Mouse (Mus musculus): ENCODE measurements around the gene Tedc2. TPM values are rescaled to one million over a fixed set of nuclear protein-coding genes. Genes with fewer than 3 reads are reported as not detected.

Tedc2 gene
- polyA plus RNA-seq, 1 experiment from 2014 or later = 9.2 TPM

GRCm38 (mm10) chr17:24192848-24193247, 27.8 kb downstream of the Tedc2 start:
- no peak overlapping the region for H3K27ac ChIP-seq (ENCODE audit: low read length)
- WGBS = 86% methylated on average over 8 of the region's 8 CpGs
- no peak for ATAC-seq
- H3K4me3 ChIP-seq (ENCODE audit: low read depth, low read length) = no peak overlapping the region
- H3K9me3 ChIP-seq (replicated peaks; ENCODE audit: control insufficient read depth, low read length, poor library complexity, severe bottlenecking) = no peaks in the 10 kb centered on the region
- H3K9ac ChIP-seq (ENCODE audit: low read depth, low read length) = no peak overlapping the region
- H3K36me3 ChIP-seq (ENCODE audit: control insufficient read depth, insufficient read depth, low read length) = peaks cover 2% of the 10 kb centered on the region; the same call in 1 of the 2 replicates
- no peak overlapping the region for H3K4me2 ChIP-seq (ENCODE audit: low read length)
- no peaks in the 10 kb centered on the region for H3K27me3 ChIP-seq (ENCODE audit: control insufficient read depth, insufficient read depth, low read depth, low read length)
- H3K4me1 ChIP-seq (ENCODE audit: control insufficient read depth, insufficient read depth, low read length) = no peaks in the 10 kb centered on the region

GRCm38 (mm10) chr17:24191481-24191880, 29.2 kb downstream of the Tedc2 start:
- ATAC-seq = no peak
- Histone ChIP-seq H3K4me3 (ENCODE audit: low read depth, low read length) (no peak overlapping the region), H3K4me1 (ENCODE audit: control insufficient read depth, insufficient read depth, low read length) (no peaks in the 10 kb centered on the region), H3K36me3 (ENCODE audit: control insufficient read depth, insufficient read depth, low read length) (peaks cover 4% of the 10 kb centered on the region; the same call in 1 of the 2 replicates), H3K27ac (ENCODE audit: low read length) (no peak overlapping the region), H3K9ac (ENCODE audit: low read depth, low read length) (no peak overlapping the region), H3K27me3 (ENCODE audit: control insufficient read depth, insufficient read depth, low read depth, low read length) (no peaks in the 10 kb centered on the region), H3K4me2 (ENCODE audit: low read length) (no peak overlapping the region), H3K9me3 (replicated peaks; ENCODE audit: control insufficient read depth, low read length, poor library complexity, severe bottlenecking) (no peaks in the 10 kb centered on the region)
- WGBS = 80% methylated on average over 4 of the region's 4 CpGs

- H3K4me2 ChIP-seq (ENCODE audit: low read length) = no peak overlapping the region
- no peak overlapping the region for H3K4me3 ChIP-seq (ENCODE audit: low read depth, low read length)
- no peaks in the 10 kb centered on the region for H3K27me3 ChIP-seq (ENCODE audit: control insufficient read depth, insufficient read depth, low read depth, low read length)
- no peaks in the 10 kb centered on the region for H3K4me1 ChIP-seq (ENCODE audit: control insufficient read depth, insufficient read depth, low read length)
- no peak overlapping the region for H3K27ac ChIP-seq (ENCODE audit: low read length)
- no peaks in the 10 kb centered on the region for H3K9me3 ChIP-seq (replicated peaks; ENCODE audit: control insufficient read depth, low read length, poor library complexity, severe bottlenecking)
- H3K9ac ChIP-seq (ENCODE audit: low read depth, low read length) = no peak overlapping the region
- ATAC-seq = no peak
- peaks cover 4% of the 10 kb centered on the region; the same call in 1 of the 2 replicates for H3K36me3 ChIP-seq (ENCODE audit: control insufficient read depth, insufficient read depth, low read length)
- 81% methylated on average over 2 of the region's 2 CpGs for WGBS
These were observed 29.7 kb downstream of the Tedc2 start for GRCm38 (mm10) chr17:24190934-24191333.

GRCm38 (mm10) chr17:24174259-24174658, 46.4 kb downstream of the Tedc2 start:
- Histone ChIP-seq H3K4me1 (ENCODE audit: control insufficient read depth, insufficient read depth, low read length) (peaks cover 8% of the 10 kb centered on the region), H3K9me3 (replicated peaks; ENCODE audit: control insufficient read depth, low read length, poor library complexity, severe bottlenecking) (no peaks in the 10 kb centered on the region), H3K4me2 (ENCODE audit: low read length) (no peak overlapping the region), H3K4me3 (ENCODE audit: low read depth, low read length) (no peak overlapping the region), H3K9ac (ENCODE audit: low read depth, low read length) (no peak overlapping the region), H3K36me3 (ENCODE audit: control insufficient read depth, insufficient read depth, low read length) (no peaks in the 10 kb centered on the region), H3K27ac (ENCODE audit: low read length) (no peak overlapping the region), H3K27me3 (ENCODE audit: control insufficient read depth, insufficient read depth, low read depth, low read length) (no peaks in the 10 kb centered on the region)
- no peak for ATAC-seq
- 79% methylated on average over 3 of the region's 3 CpGs for WGBS

- Histone ChIP-seq H3K4me1 (ENCODE audit: control insufficient read depth, insufficient read depth, low read length) (peaks cover 8% of the 10 kb centered on the region), H3K27ac (ENCODE audit: low read length) (no peak overlapping the region), H3K4me2 (ENCODE audit: low read length) (no peak overlapping the region), H3K4me3 (ENCODE audit: low read depth, low read length) (no peak overlapping the region), H3K9ac (ENCODE audit: low read depth, low read length) (no peak overlapping the region), H3K9me3 (replicated peaks; ENCODE audit: control insufficient read depth, low read length, poor library complexity, severe bottlenecking) (no peaks in the 10 kb centered on the region), H3K36me3 (ENCODE audit: control insufficient read depth, insufficient read depth, low read length) (no peaks in the 10 kb centered on the region), H3K27me3 (ENCODE audit: control insufficient read depth, insufficient read depth, low read depth, low read length) (no peaks in the 10 kb centered on the region)
- WGBS = 4% methylated on average over 3 of the region's 3 CpGs
- no peak for ATAC-seq
These were observed 47.2 kb downstream of the Tedc2 start for GRCm38 (mm10) chr17:24173423-24173822.

- no peak overlapping the region for H3K9ac ChIP-seq (ENCODE audit: low read depth, low read length)
- no peak overlapping the region for H3K4me3 ChIP-seq (ENCODE audit: low read depth, low read length)
- 87% methylated on average over 4 of the region's 4 CpGs for WGBS
These were observed 48.9 kb downstream of the Tedc2 start for GRCm38 (mm10) chr17:24171738-24172137.

GRCm38 (mm10) chr17:24170729-24171128, 49.9 kb downstream of the Tedc2 start:
- WGBS = 89% methylated on average over 5 of the region's 5 CpGs
- Histone ChIP-seq H3K9ac (ENCODE audit: low read depth, low read length) (no peak overlapping the region), H3K4me2 (ENCODE audit: low read length) (no peak overlapping the region), H3K4me3 (ENCODE audit: low read depth, low read length) (no peak overlapping the region), H3K9me3 (replicated peaks; ENCODE audit: control insufficient read depth, low read length, poor library complexity, severe bottlenecking) (no peaks in the 10 kb centered on the region), H3K4me1 (ENCODE audit: control insufficient read depth, insufficient read depth, low read length) (peaks cover 29% of the 10 kb centered on the region), H3K36me3 (ENCODE audit: control insufficient read depth, insufficient read depth, low read length) (no peaks in the 10 kb centered on the region), H3K27ac (ENCODE audit: low read length) (no peak overlapping the region), H3K27me3 (ENCODE audit: control insufficient read depth, insufficient read depth, low read depth, low read length) (no peaks in the 10 kb centered on the region)
- no peak for ATAC-seq

More at GRCm38 (mm10) chr17:24171738-24172137, 48.9 kb downstream of the Tedc2 start:
- ATAC-seq = no peak
- Histone ChIP-seq H3K4me2 (ENCODE audit: low read length) (no peak overlapping the region), H3K9me3 (replicated peaks; ENCODE audit: control insufficient read depth, low read length, poor library complexity, severe bottlenecking) (no peaks in the 10 kb centered on the region), H3K27me3 (ENCODE audit: control insufficient read depth, insufficient read depth, low read depth, low read length) (no peaks in the 10 kb centered on the region), H3K27ac (ENCODE audit: low read length) (no peak overlapping the region), H3K36me3 (ENCODE audit: control insufficient read depth, insufficient read depth, low read length) (no peaks in the 10 kb centered on the region), H3K4me1 (ENCODE audit: control insufficient read depth, insufficient read depth, low read length) (peaks cover 25% of the 10 kb centered on the region)

- H3K9ac ChIP-seq (ENCODE audit: low read depth, low read length) = peak overlapping the region; percentile 90
- ATAC-seq = no peak
- no peaks in the 10 kb centered on the region for H3K27me3 ChIP-seq (ENCODE audit: control insufficient read depth, insufficient read depth, low read depth, low read length)
- H3K4me1 ChIP-seq (ENCODE audit: control insufficient read depth, insufficient read depth, low read length) = peaks cover 29% of the 10 kb centered on the region
- peak overlapping the region; percentile 75 for H3K4me3 ChIP-seq (ENCODE audit: low read depth, low read length)
- peak overlapping the region; percentile 82 for H3K4me2 ChIP-seq (ENCODE audit: low read length)
- no peaks in the 10 kb centered on the region for H3K9me3 ChIP-seq (replicated peaks; ENCODE audit: control insufficient read depth, low read length, poor library complexity, severe bottlenecking)
- 65% methylated on average over 3 of the region's 3 CpGs for WGBS
- H3K27ac ChIP-seq (ENCODE audit: low read length) = peak overlapping the region; percentile 99
- H3K36me3 ChIP-seq (ENCODE audit: control insufficient read depth, insufficient read depth, low read length) = no peaks in the 10 kb centered on the region
These were observed 50.5 kb downstream of the Tedc2 start for GRCm38 (mm10) chr17:24170125-24170524.

GRCm38 (mm10) chr17:24169317-24170065, 51.2 kb downstream of the Tedc2 start, which contains the start of gene Atp6v0c:
Gene Atp6v0c, minus strand, starts transcription at chr17:24169702.
- Histone ChIP-seq H3K27me3 (ENCODE audit: control insufficient read depth, insufficient read depth, low read depth, low read length) (no peaks in the 10 kb centered on the region), H3K9me3 (replicated peaks; ENCODE audit: control insufficient read depth, low read length, poor library complexity, severe bottlenecking) (no peaks in the 10 kb centered on the region), H3K36me3 (ENCODE audit: control insufficient read depth, insufficient read depth, low read length) (no peaks in the 10 kb centered on the region), H3K4me1 (ENCODE audit: control insufficient read depth, insufficient read depth, low read length) (peaks cover 29% of the 10 kb centered on the region), H3K27ac (ENCODE audit: low read length) (peak within 1 kb of the TSS; percentile 99), H3K4me3 (ENCODE audit: low read depth, low read length) (peak within 1 kb of the TSS; percentile 75), H3K4me2 (ENCODE audit: low read length) (peak within 1 kb of the TSS; percentile 82), H3K9ac (ENCODE audit: low read depth, low read length) (peak within 1 kb of the TSS; percentile 90)
- peak; percentile 85 for ATAC-seq
- WGBS = under 1% methylated on average over 58 of the region's 58 CpGs
